Mouse (Mus musculus) hindbrain, postnatal 0 days (tissue): ENCODE data around the gene Rgs17. TPM values are rescaled to one million over a fixed set of nuclear protein-coding genes. Genes with fewer than 3 reads are reported as not detected.
A peak's percentile ranks its signal among the peaks of the same experiment; 100 is the strongest.

Source experiments
- ATAC-seq: fragments of 200-750 bp; cut with Nextera tagmentation; 2 replicates; pipeline ENCODE4 v1.8.0; 2017; ENCODE audit warnings: mild to moderate bottlenecking, moderate TSS enrichment, moderate library complexity
- DNase-seq: peaks from one replicate; pipeline ENCODE4 v3.0.0-alpha.2; 2015; ENCODE audit warnings: low spot score
- H3K27ac ChIP-seq: fragments of 300-500 bp; sonication (generic); 2 replicates; pipeline ENCODE4 v1.5.1; 2014; ENCODE audit warnings: mild to moderate bottlenecking
- H3K27me3 ChIP-seq: fragments of 300-500 bp; sonication (generic); 2 replicates; pipeline ENCODE4 v1.6.1; 2014; ENCODE audit warnings: low read length, mixed read lengths; ENCODE audit not compliant: insufficient read depth
- H3K36me3 ChIP-seq: fragments of 300-500 bp; sonication (generic); 2 replicates; pipeline ENCODE4 v1.6.1; 2014; ENCODE audit warnings: low read length, mixed read lengths; ENCODE audit not compliant: insufficient read depth
- H3K4me1 ChIP-seq: fragments of 300-500 bp; sonication (generic); 2 replicates; pipeline ENCODE4 v1.6.1; 2014; ENCODE audit warnings: antibody characterized with exemption, low read length, mixed read lengths; ENCODE audit not compliant: insufficient read depth
- H3K4me2 ChIP-seq: fragments of 300-500 bp; sonication (generic); 2 replicates; pipeline ENCODE4 v1.6.1; 2014; ENCODE audit warnings: low read depth, mild to moderate bottlenecking, low read length, moderate library complexity, mixed read lengths
- H3K4me3 ChIP-seq: fragments of 300-500 bp; sonication (generic); 2 replicates; pipeline ENCODE4 v1.5.1; 2014; ENCODE audit warnings: low read length
- H3K9ac ChIP-seq: fragments of 300-500 bp; sonication (generic); replicated peaks from 2 replicates; pipeline ENCODE4 v1.6.1; 2014; ENCODE audit warnings: mild to moderate bottlenecking, low read length, moderate library complexity, mixed read lengths
- H3K9me3 ChIP-seq: fragments of 300-500 bp; sonication (generic); 2 replicates; pipeline ENCODE4 v1.6.1; 2016; ENCODE audit warnings: low read length, mixed read lengths
- CTCF ChIP-seq: IDR thresholded peaks from 2 replicates; pipeline ENCODE4 v1.5.1; 2016; ENCODE audit warnings: antibody characterized with exemption, control low read depth, low read depth
- WGBS: fragments of 180-500 bp; shearing (Covaris S2); extraction: QIAGEN DNeasy Blood & Tissue Kit; methylation state at CpG from one replicate; pipeline ENCODE4 v1.1.7; 2014; 5-methylcytosine and 5-hydroxymethylcytosine counted together
- polyA plus RNA-seq: library from polyadenylated mRNA; unstranded; fragments of >200 nt; fragmentation: Nextera tagmentation; extraction: Ambion mirVana; gene quantifications from 2 replicates; pipeline ENCODE4 v1.2.1, GENCODE M21; 2015
- total RNA-seq: library from RNA; depleted of rRNA; stranded (reverse); fragments of >200 nt; gene quantifications from 2 replicates; pipeline ENCODE4 v1.2.3, GENCODE M21; 2014

The Rgs17 gene
- total and polyA plus RNA-seq, 2 experiments from 2014 or later = 34.4 to 53.0 TPM

DNA sequence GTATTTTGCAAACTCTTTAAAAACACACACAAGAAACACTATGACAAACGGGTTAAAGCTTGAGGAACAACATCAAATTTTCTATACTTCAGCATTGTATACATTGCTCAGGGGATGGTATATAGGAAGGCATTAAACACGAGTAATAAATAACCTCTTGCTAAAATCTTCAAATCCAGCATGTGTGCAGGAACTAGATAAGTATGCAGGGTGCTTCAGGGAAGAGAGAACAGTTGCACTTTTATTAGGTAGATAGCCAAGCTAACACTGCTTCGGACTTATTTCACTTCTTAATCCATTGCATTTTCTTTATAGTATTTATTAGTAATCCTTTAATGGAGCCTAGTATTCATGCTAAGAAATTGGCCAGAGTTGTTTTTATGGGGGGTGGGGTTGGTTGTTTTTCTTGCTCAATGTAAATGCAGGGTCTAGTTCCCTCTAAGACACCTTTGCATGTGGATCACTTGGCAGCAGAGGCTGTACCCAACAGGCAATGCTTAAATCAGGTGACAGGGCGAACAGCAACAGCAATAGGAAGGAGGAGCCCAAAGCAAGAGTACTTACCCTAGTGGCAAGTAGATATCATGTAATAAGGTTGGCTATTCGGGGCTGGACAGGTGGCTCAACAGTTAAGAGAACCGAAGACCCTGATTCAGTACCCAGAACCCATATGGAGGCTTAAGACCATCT lies 95.7 kb downstream of the Rgs17 start:
- 83% methylated on average over 6 of the region's 6 CpGs for WGBS
- Histone ChIP-seq H3K36me3 (no peaks in the 10 kb centered on the region), H3K27me3 (no peaks in the 10 kb centered on the region), H3K4me2 (no peak overlapping the region), H3K4me3 (no peak overlapping the region), H3K27ac (no peak overlapping the region), H3K9me3 (no peaks in the 10 kb centered on the region), H3K4me1 (peaks cover 6% of the 10 kb centered on the region), H3K9ac (no peak overlapping the region)
- TF ChIP-seq CTCF = no peak
- ATAC-seq (no peak), DNase-seq (no peak)

GRCm38 (mm10) chr10:5824779-5825178 lies 97.4 kb downstream of the Rgs17 start:
- Histone ChIP-seq H3K27me3 (no peaks in the 10 kb centered on the region), H3K4me3 (peak overlapping the region; percentile 97), H3K9me3 (no peaks in the 10 kb centered on the region), H3K27ac (peak overlapping the region; percentile 91; the same call in 1 of the 2 replicates), H3K36me3 (0 out of 2 replicates have a peak, but pooled peaks cover under 1% of the 10 kb centered on the region), H3K4me2 (peak overlapping the region; percentile 61), H3K4me1 (peaks cover 6% of the 10 kb centered on the region), H3K9ac (no peak overlapping the region)
- TF ChIP-seq CTCF = peak; percentile 71
- 2% methylated on average over 3 of the region's 3 CpGs for WGBS
- ATAC-seq (no peak; the same call in 1 of the 2 replicates), DNase-seq (peak; percentile 76)

DNA sequence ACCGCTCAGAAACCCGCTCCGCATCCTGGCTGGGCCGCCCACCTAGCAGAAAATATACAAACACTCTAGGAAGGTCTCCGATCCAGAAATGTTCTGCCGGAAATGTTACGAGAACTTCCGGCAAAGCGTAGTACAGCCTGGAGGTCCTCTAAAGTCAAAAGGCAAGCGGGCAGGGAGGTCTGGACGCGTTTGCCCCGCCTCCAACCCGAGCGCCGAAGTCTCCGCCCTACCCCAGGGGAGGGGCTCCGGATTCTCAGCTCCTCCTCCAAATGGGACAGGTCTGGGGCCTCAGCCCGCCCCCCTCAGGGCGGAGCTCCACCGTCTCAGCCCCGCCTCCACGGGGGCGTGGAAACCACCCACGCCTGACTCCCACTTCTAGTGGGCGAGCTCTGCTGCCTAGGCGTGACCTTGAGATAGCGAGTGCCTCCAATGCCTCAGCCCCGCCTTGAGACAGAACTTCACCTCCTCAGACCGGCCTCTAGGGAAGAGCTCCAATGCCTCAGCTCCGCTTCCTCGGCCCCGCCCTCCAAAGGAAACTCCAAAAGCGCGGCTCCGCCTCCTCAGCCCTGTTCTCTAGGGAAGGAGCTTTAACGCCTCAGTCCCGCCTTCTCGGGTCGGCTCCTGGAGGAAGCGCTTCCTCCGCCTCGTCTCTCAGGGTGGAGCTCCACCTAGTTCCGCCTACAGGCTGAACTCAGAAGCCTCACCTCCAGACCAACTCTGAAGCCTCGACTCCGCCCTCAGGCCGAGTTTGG lies 98.3 kb downstream of the Rgs17 start, which contains the start of gene Mtrf1l:
TSS of gene Mtrf1l (minus strand) at position 171 of the 752 bp plus-strand sequence.
- H3K4me1 ChIP-seq = peaks cover 6% of the 10 kb centered on the region
- peaks cover 9% of the 10 kb centered on the region; the same call in 1 of the 2 replicates for H3K36me3 ChIP-seq
- under 1% methylated on average over 46 of the region's 47 CpGs for WGBS
- TF ChIP-seq CTCF = peak; percentile 46
- ATAC-seq = peak; percentile 98
- H3K27ac ChIP-seq = peak within 1 kb of the TSS; percentile 91
- H3K9ac ChIP-seq = peak within 1 kb of the TSS; percentile 86
- no peaks in the 10 kb centered on the region for H3K27me3 ChIP-seq
- H3K4me3 ChIP-seq = peak within 1 kb of the TSS; percentile 97
- DNase-seq = peak; percentile 98
- no peaks in the 10 kb centered on the region for H3K9me3 ChIP-seq
- peak within 1 kb of the TSS; percentile 61 for H3K4me2 ChIP-seq

DNA sequence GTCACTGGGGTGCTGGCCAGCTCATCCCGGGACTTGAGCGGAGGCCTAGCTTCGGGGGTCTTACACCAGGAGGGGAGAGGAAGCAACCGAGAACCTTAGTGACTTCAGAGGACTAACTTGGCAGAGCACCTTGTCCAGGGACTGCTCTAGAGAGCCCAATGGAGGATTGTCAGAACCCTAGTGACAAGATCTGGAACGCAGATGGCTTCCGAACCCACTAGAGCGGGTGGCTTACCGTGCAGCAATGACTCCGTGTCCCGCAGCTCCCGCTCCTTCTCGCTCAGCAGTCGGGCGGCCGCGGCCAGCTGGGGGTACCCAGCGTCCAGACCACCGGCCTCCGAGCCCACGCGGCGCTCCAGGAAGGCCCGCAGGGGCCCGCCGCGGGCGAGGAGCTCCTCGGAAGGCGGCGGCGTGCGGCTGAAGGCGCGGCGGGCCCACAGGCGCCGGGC lies 98.9 kb downstream of the Rgs17 start:
- WGBS = 1% methylated on average over 37 of the region's 37 CpGs
- Histone ChIP-seq H3K9ac (peak overlapping the region; percentile 86), H3K4me3 (peak overlapping the region; percentile 97), H3K27ac (peak overlapping the region; percentile 91), H3K4me2 (peak overlapping the region; percentile 61), H3K9me3 (no peaks in the 10 kb centered on the region), H3K36me3 (peaks cover 15% of the 10 kb centered on the region; the same call in 1 of the 2 replicates), H3K27me3 (no peaks in the 10 kb centered on the region), H3K4me1 (peaks cover 6% of the 10 kb centered on the region)
- no peak for TF ChIP-seq CTCF
- no peak for ATAC-seq
- no peak for DNase-seq

GRCm38 (mm10) chr10:5818772-5819171 lies 103.4 kb downstream of the Rgs17 start:
- WGBS = 95% methylated on average over 3 of the region's 3 CpGs
- no peak for ATAC-seq
- Histone ChIP-seq H3K27ac (no peak overlapping the region), H3K4me1 (peaks cover 6% of the 10 kb centered on the region), H3K4me2 (no peak overlapping the region), H3K9ac (no peak overlapping the region), H3K9me3 (no peaks in the 10 kb centered on the region), H3K4me3 (no peak overlapping the region), H3K27me3 (no peaks in the 10 kb centered on the region), H3K36me3 (peaks cover 35% of the 10 kb centered on the region)
- TF ChIP-seq CTCF = no peak
- DNase-seq = no peak

- Histone ChIP-seq H3K4me2 (no peak overlapping the region), H3K9ac (no peak overlapping the region), H3K36me3 (peaks cover 52% of the 10 kb centered on the region), H3K9me3 (no peaks in the 10 kb centered on the region), H3K4me3 (no peak overlapping the region), H3K4me1 (no peaks in the 10 kb centered on the region), H3K27ac (no peak overlapping the region), H3K27me3 (no peaks in the 10 kb centered on the region)
- DNase-seq (no peak), ATAC-seq (no peak)
- TF ChIP-seq CTCF = no peak
- 98% methylated on average over 2 of the region's 2 CpGs for WGBS
Measured at GRCm38 (mm10) chr10:5815968-5816367, 106.2 kb downstream of the Rgs17 start.
